Mouse (Mus musculus) adrenal gland, postnatal 4 days (tissue): ENCODE data around the gene Cables2. TPM values are rescaled to one million over a fixed set of nuclear protein-coding genes. Genes with fewer than 3 reads are reported as not detected.

ENCODE experiments used
- microRNA-seq: library from miRNA; unstranded; fragments of <30 nt; microRNA quantifications from one replicate; pipeline ENCODE4 v1.2.0, GENCODE M21; 2021
- total RNA-seq, 2 experiments: library from RNA; stranded (reverse); gene quantifications; 2 replicates each; pipeline ENCODE4 v1.2.3; 2021

The Cables2 gene
- total RNA-seq, 2 experiments from 2014 or later = 19.8 to 21.2 TPM

Small RNAs within 50 kb of the gene (microRNA-seq; reads per million reads assigned to microRNA genes)
- not detected for gene Mir3091

Other genes starting within 250 kb of the Cables2 start
- gene Lsm14b, start 248.5 kb downstream of the Cables2 start, total RNA-seq = 10 to 100 TPM; 45.3 to 47.4 TPM
- gene Psma7, start 231.1 kb downstream of the Cables2 start, total RNA-seq = 100 to 1,000 TPM; 245 to 248 TPM
- gene Ss18l1, start 231.0 kb downstream of the Cables2 start, total RNA-seq = 1 to 10 TPM; 8.9 to 9.6 TPM
- 10 to 100 TPM; 16.4 to 17.7 TPM for gene Mtg2, start 202.9 kb downstream of the Cables2 start, total RNA-seq
- gene Hrh3, start 169.0 kb downstream of the Cables2 start, total RNA-seq = under 1 TPM; 0.28 to 0.48 TPM
- gene Osbpl2, start 154.2 kb downstream of the Cables2 start, total RNA-seq = 10 to 100 TPM; 35.1 to 37.2 TPM
- gene Adrm1, start 102.0 kb downstream of the Cables2 start, total RNA-seq = 100 to 1,000 TPM; 128 to 136 TPM
- gene Lama5, start 47.6 kb downstream of the Cables2 start, total RNA-seq = 10 to 100 TPM; 47.5 to 66.5 TPM
- gene Rps21, start 16.1 kb downstream of the Cables2 start, total RNA-seq = 1,000 to 10,000 TPM; 1,005 to 1,051 TPM
- gene Rbbp8nl, start 16.4 kb upstream of the Cables2 start, total RNA-seq = not detected
- gene Gata5, start 61.2 kb upstream of the Cables2 start, total RNA-seq = under 1 TPM; 0.45 to 0.65 TPM
- gene Slco4a1, start 182.7 kb upstream of the Cables2 start, total RNA-seq = under 1 TPM; 0.59 TPM
- under 1 TPM; 0.25 to 0.73 TPM for gene Ntsr1, start 226.5 kb upstream of the Cables2 start, total RNA-seq